Mouse (Mus musculus) cortical plate, adult 2 months (tissue): ENCODE data around the gene Chmp3.

Experiments
- CTCF ChIP-seq: fragments of 200-500 bp; IDR thresholded peaks from 2 replicates; pipeline ENCODE4 v1.5.1; 2011; ENCODE audit warnings: mild to moderate bottlenecking, control low read depth, low read length; ENCODE audit not compliant: insufficient read depth; ENCODE audit errors: extremely low read depth
- POLR2A ChIP-seq: fragments of 200-500 bp; IDR thresholded peaks from 2 replicates; pipeline ENCODE4 v1.6.1; 2011; ENCODE audit warnings: mild to moderate bottlenecking, low read length, control low read depth; ENCODE audit not compliant: insufficient read depth; ENCODE audit errors: extremely low read depth

GRCm38 (mm10) chr6:71616959-71617358, 73.4 kb downstream of the Chmp3 start:
- TF ChIP-seq CTCF: no peak
- no peak for TF ChIP-seq POLR2A
